Mouse (Mus musculus) embryo, embryonic 10 days (tissue): Measurements from ENCODE around the gene Rreb1.

Experiments used
- DNase-seq: peaks from one replicate; pipeline ENCODE4 v3.0.0-alpha.2; 2015; ENCODE audit warnings: low spot score

Rreb1 gene

DNA sequence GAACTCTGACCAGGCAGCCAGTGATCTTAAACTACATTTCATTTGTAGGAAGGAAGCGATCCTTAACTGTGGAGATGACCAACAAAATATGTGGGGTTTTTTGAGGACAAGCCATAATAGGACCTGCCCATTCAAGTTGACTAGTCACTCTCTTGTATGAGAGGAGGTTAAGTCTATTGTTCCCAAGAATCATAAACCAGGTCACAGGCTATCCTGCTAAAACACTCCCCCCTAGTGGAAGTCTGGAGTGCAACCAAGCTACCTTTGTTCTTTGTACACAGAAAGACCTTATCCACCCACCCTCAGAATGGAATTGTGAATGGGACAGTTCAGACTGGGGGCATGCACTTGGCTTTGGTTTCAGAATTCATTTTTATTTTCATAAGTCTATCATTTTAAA, 166.1 kb downstream of the Rreb1 start:
- DNase-seq = peak; percentile 68

DNA sequence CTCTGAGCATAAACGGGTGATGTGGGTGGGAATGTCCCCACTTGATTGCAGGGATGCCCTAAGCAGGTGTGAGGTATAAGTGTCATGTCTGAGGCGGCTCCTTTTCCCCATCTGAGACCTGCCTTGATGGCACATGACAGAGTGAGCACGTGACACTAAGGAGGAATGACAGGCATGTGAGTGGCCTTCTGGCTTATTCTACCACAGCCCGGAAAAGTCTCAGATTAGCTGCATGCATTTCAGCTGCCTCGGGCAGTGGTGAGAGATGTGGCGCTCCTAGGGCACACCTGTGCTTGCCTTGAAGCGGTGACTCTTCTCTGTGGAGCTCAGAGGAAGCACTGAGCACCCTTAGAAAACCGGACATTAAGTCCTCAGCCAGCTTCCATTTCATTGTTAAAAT, 167.2 kb downstream of the Rreb1 start:
- DNase-seq = no peak

DNA sequence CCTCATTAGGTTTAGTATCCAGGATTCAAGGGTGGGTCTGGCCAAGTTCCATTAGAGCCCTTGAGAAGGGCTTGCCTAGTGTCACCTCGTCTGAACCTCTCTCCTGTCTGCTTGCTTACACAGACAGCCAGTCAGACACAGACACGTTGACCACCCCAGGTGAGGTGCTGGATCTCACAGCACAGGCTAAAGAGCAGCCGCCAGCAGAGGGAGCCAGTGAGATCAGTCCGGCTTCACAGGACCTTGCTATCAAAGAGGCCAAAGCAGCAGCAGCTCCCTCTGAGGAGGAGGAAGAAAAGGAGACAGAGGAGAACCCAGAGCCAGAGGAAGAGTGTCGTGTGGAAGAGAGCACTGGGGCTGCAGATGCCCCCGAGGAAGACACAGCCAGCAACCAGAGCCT, 168.5 kb downstream of the Rreb1 start:
- DNase-seq = peak; percentile 87

DNA sequence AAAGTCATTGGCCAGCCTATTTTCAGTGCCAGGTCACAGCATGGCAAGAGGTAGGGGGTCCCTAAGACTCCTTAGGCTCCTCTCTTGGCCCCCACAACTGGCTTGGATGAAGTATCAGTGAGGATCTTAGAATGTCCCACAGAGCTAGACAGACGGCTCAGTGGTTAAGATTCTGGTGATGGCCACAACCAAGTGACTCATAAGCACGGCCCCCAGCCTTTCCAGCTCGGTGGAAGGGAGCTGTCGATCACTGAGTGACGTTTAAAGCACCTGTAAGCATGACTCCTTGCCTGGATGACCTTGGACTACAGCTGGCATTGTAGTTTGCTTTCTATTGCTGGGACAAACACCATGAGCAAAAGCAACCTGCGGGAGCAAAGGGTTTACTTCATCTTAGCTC, 174.8 kb downstream of the Rreb1 start:
- DNase-seq = no peak

DNA sequence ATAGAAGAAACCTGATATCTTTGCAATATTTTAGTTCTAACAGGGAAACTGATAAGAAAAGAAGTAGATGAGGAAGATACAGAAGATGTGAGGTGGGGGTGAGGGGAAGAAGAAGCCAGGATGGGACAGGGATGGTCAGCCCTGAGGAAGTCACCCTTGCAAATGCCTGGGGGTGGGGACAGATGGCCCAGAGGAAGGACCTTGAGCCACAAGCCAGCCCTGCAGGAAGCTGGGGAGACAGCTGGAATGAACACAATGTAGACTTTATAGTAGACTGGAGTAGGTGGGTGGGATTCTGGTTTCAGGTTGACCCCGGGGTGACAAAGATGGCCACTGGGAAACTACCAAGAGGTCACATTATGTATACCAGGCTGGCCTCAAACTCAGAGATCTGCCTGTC, 176.1 kb downstream of the Rreb1 start:
- DNase-seq = no peak

DNA sequence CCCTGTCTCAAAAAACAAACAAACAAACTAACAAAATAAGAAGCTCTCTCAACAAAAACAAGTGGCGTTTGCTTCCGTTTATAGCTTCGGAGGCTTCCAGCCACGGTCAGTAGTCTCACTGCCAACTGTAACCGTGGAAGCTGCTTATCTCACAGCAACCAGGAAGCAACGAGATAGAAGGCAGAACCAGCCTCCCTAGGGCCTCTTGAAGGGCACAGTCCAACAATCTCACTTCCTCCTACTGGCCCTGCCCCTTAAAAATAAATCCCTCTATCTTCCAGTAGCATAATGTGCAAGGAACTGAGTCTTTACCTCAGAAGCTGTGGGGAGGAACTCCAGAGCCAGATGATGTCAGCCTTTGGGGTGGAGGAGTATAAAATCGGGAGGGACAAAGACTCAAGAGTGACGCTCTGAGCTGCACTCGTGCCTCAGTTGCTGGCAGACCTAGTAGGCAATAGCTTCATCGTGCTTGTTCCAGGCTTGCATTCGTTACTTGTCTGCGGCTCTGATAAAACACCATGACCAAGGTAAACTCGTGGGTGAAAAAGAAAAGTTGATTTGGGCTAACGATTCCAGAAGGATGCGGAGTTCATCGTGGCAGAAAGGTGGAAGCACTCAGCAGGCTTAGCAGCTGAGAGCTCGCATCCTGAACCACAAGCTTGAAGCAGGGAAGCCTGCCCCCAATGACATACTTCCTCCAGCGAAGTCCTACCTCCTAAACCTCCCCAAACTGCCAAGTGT, 180.5 kb downstream of the Rreb1 start:
- no peak for DNase-seq

GRCm38 (mm10) chr13:37959239-37959907, 181.2 kb downstream of the Rreb1 start:
- DNase-seq = no peak

- no peak for DNase-seq
Measured at GRCm38 (mm10) chr13:37959936-37960335, 181.7 kb downstream of the Rreb1 start.

GRCm38 (mm10) chr13:37962541-37962940, 184.3 kb downstream of the Rreb1 start:
- DNase-seq = no peak

DNA sequence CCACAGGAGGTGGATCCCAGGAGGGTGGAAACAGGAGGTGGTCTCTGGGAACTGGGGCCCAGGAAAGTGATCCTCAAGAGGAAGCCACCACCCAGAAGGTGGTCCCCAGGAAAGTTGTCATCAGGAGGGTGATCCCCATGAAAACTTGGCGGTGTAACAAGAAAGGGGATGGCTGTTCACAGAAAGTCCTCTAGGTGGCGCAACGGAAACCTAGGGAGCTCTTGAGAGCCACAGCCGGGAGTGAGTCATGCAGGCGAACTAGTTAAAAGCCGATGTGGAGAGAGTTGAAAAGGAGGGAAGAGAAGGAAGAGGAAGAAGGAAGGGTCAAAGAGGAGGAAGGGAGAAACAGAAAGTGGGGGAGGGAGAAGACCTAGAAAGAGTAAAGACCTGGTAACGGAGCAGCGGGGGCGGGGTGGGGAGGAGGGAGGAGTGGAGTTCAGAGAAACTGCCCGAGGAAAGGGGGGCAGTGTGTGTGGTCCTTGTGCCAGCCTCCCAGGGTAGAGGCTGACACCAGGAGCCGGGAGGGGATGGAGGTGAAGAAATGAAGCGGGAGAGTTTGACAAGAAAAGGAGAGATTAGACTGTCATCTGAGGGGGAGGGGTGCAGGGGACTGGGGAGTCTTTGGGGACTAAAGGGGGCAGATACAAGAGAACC, 185.3 kb downstream of the Rreb1 start:
- DNase-seq = peak; percentile 93

DNA sequence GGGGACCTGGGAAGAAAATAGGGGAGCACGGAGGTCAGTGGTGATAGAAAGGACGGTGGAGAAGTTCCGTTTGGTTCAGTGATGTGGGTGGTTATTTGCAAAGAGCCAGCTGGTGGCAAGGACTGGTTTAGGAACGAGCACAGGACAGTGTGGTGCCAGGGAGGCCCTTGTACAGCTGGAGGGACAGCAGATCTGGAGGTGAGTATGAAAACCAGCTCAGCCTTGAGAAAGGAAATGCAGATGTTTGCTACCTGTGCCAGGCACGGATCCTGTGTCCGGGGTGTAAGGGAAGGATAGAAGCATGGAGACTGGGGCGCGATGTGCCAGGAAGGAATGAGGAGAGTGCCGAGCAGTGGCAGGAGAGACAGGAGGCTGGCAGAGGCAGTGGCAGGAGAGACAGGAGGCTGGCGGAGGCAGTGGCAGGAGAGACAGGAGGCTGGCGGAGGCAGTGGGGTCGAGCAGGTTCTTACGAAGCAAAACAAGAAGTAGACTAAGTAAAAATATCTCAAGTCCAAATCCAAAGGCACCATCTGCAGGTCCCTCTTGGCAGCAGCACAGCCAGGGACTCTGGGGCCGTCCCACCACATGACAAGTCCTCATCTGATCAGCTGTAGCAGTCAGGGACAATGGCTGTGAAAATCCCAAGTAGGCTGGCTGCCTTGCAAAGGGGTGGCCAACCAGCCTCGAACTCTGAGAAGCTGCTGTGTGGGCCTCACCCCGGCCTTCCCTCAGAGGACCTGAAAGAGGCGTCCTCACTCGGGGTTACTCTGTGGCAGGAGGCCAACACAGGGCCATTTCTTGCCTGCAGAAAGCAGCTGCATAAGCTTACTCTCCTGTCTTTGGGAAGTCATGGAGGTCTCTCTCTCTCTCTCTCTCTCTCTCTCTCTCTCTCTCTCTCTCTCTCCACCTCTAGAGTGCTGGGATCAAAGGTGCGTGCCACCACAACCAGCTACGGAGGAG, 186.2 kb downstream of the Rreb1 start:
- no peak for DNase-seq

- peak; percentile 69 for DNase-seq
Measured at GRCm38 (mm10) chr13:37965126-37965914, 187.1 kb downstream of the Rreb1 start.

GRCm38 (mm10) chr13:37966256-37967051, 188.3 kb downstream of the Rreb1 start:
- DNase-seq = no peak

- peak; percentile 64 for DNase-seq
Measured at GRCm38 (mm10) chr13:37967052-37967437, 188.8 kb downstream of the Rreb1 start.

- no peak for DNase-seq
Measured at GRCm38 (mm10) chr13:37967565-37967964, 189.4 kb downstream of the Rreb1 start.

DNA sequence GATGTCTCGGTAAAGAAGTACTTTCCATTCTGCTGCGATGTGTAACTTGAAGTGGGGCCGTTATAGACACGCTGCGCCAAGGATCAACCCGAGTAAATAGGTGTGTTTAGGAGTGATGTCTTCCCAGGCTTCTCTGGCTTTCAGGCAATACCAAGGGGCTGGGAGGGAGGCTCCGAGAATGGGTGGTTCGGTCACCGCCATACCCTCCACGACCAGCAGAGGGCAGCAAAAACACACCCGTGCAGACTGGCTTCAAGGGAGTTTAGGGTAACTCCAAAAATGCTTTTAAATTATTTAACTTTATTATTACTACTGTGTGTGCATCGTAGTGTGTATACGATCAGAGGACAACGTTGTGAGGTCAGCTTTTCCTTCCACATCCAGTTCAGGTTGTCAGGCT, 191.1 kb downstream of the Rreb1 start:
- peak; percentile 84 for DNase-seq

GRCm38 (mm10) chr13:37969988-37970387, 191.8 kb downstream of the Rreb1 start:
- DNase-seq = no peak

DNA sequence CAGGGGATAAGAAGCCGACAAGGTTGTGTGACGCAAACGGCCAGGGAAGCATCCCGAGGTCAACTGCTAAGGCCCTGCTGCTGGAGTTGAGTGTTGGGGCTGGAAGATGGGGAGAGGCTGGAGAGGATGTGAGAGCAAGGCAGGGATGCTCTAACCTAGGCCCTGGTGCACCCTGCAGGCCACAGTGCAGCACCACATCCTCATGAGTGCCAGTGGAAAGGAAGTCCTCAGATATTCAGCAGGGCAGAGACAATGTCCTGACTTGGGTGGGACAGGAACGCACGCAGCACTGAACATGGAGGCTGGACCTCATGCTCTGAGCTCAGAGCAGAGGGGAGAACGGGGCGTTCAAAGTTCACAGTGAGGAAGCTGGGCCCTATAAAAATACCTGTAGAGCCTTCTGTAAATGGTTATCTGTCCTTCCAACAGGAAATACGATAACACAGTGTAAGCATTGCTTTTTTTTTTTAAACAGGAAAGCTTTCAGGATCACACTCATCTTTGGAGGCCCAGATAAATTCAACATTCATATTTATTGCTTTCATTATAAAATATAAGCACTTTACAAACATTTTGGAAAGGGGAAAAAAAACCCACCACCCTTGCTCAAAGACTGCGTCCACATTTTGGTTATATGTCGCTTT, 192.8 kb downstream of the Rreb1 start:
- no peak for DNase-seq

DNA sequence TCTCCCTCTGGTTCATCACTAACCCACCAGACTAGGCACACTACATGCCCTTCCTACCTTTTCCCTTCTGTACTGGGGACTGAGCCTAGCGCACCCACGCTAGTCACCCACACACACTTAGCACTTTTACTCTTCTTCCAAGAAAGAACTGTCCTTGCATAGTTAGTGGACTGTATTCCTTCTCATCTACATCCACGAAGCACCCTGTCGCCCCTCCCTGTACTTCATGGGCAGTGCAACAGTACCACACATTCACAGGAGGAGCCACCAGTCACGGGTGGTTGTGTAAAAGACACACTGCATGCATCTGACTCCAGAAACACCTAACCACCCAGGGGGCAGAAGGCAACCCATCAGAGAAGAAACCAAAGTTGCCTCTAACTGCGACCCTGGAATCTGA, 195.8 kb downstream of the Rreb1 start:
- no peak for DNase-seq

- DNase-seq = no peak
Measured at GRCm38 (mm10) chr13:37974731-37975130, 196.5 kb downstream of the Rreb1 start.
